Mouse (Mus musculus): ENCODE data around the gene Olfr732. TPM values are rescaled to one million over a fixed set of nuclear protein-coding genes. Genes with fewer than 3 reads are reported as not detected.

Olfr732 gene
- not detected for polyA plus RNA-seq (2017; shearing (Covaris generic))

- no peak for ATAC-seq
Observed at GRCm38 (mm10) chr14:50284106-50284505, at the start of gene Olfr732. TSS of gene Olfr732 (minus strand) at chr14:50284206.

GRCm38 (mm10) chr14:50326661-50327060 is 42.7 kb upstream of the Olfr732 start, which contains the start of gene Olfr734:
TSS of gene Olfr734 (minus strand) at chr14:50326761.
- ATAC-seq = no peak

- no peak for ATAC-seq
Observed at GRCm38 (mm10) chr14:50301422-50301821, 17.4 kb upstream of the Olfr732 start, which contains the start of gene Olfr733. TSS of gene Olfr733 (minus strand) at chr14:50301522.

GRCm38 (mm10) chr14:50241766-50242165 is 42.2 kb downstream of the Olfr732 start, which contains the start of gene Olfr731:
TSS of gene Olfr731 (minus strand) at chr14:50241866.
- no peak for ATAC-seq

Other genes starting within 250 kb of the Olfr732 start
- not detected for gene Olfr725, start 243.8 kb downstream of the Olfr732 start, polyA plus RNA-seq (2017; shearing (Covaris generic))
- under 1 TPM in 1 of 2 experiments, not detected in 1; 0.34 TPM for gene Olfr726, start 193.3 kb downstream of the Olfr732 start, polyA plus RNA-seq (2017; shearing (Covaris generic))
- gene Olfr727, start 161.0 kb downstream of the Olfr732 start, polyA plus RNA-seq (2017; shearing (Covaris generic)) = not detected
- not detected for gene Olfr728, start 141.5 kb downstream of the Olfr732 start, polyA plus RNA-seq (2017; shearing (Covaris generic))
- gene Olfr729, start 131.3 kb downstream of the Olfr732 start, polyA plus RNA-seq (2017; shearing (Covaris generic)) = not detected
- not detected for gene Olfr730, start 96.0 kb downstream of the Olfr732 start, polyA plus RNA-seq (2017; shearing (Covaris generic))
- not detected for gene Olfr731, start 42.3 kb downstream of the Olfr732 start, polyA plus RNA-seq (2017; shearing (Covaris generic))
- gene Olfr733, start 17.3 kb upstream of the Olfr732 start, polyA plus RNA-seq (2017; shearing (Covaris generic)) = under 1 TPM in 1 of 2 experiments, not detected in 1; 0.24 TPM
- gene Olfr734, start 42.6 kb upstream of the Olfr732 start, polyA plus RNA-seq (2017; shearing (Covaris generic)) = not detected
- gene Olfr735, start 64.7 kb upstream of the Olfr732 start, polyA plus RNA-seq (2017; shearing (Covaris generic)) = not detected
- under 1 TPM in 1 of 2 experiments, not detected in 1; 0.19 TPM for gene Tlr11, start 73.7 kb upstream of the Olfr732 start, polyA plus RNA-seq (2017; shearing (Covaris generic))
- gene Olfr736, start 97.0 kb upstream of the Olfr732 start, polyA plus RNA-seq (2017; shearing (Covaris generic)) = not detected
- gene Olfr738, start 123.4 kb upstream of the Olfr732 start, polyA plus RNA-seq (2017; shearing (Covaris generic)) = not detected
- gene Olfr739, start 134.4 kb upstream of the Olfr732 start, polyA plus RNA-seq (2017; shearing (Covaris generic)) = not detected
- not detected for gene Olfr740, start 161.3 kb upstream of the Olfr732 start, polyA plus RNA-seq (2017; shearing (Covaris generic))
- gene Olfr741, start 188.5 kb upstream of the Olfr732 start, polyA plus RNA-seq (2017; shearing (Covaris generic)) = not detected
- gene Olfr742, start 219.4 kb upstream of the Olfr732 start, polyA plus RNA-seq (2017; shearing (Covaris generic)) = under 1 TPM in 1 of 2 experiments, not detected in 1; 0.15 TPM
- not detected for gene Olfr743, start 237.6 kb upstream of the Olfr732 start, polyA plus RNA-seq (2017; shearing (Covaris generic))

Measured in CD4-positive, CD25-positive, alpha-beta regulatory T cell, adult 4 months (primary cell).